Mouse (Mus musculus) left cerebral cortex, postnatal 36 days (tissue): ENCODE measurements around the gene Tmem131. TPM values are rescaled to one million over a fixed set of nuclear protein-coding genes. Genes with fewer than 3 reads are reported as not detected.
"Not testable (repeated sequence)": the region's sequence is repeated elsewhere in the genome, so short reads cannot be mapped to it uniquely, and the experiment has no call there.

Experiments used
- DNase-seq, 2 experiments: peaks; one replicate each; pipeline ENCODE4 v3.0.0; 2021 to 2022; ENCODE audit warnings: low spot score in 2 of 2, mixed read lengths in 1 of 2
- intact Hi-C: fragments of 180-260 bp; cut with DNase I; formaldehyde crosslinking; loops from one replicate; pipeline ENCODE4 v1.15.1; 2025
- total RNA-seq, 2 experiments: library from RNA; stranded (reverse); gene quantifications; 2 replicates each; pipeline ENCODE4 v1.2.3; 2021

Gene Tmem131
- total RNA-seq, 2 experiments from 2014 or later: 49.7 to 65.2 TPM

GRCm38 (mm10) chr1:36852085-36852484 lies 91.4 kb downstream of the Tmem131 start:
- intact Hi-C loops: no loop called here
- no peak for DNase-seq

- intact Hi-C loops: no loop called here
- no peak for DNase-seq
These were observed 92.1 kb downstream of the Tmem131 start for GRCm38 (mm10) chr1:36851392-36851791.

- no peak for DNase-seq
- intact Hi-C loops: no loop called here
These were observed 95.4 kb downstream of the Tmem131 start for GRCm38 (mm10) chr1:36848036-36848435.

GRCm38 (mm10) chr1:36847276-36847675 lies 96.2 kb downstream of the Tmem131 start:
- intact Hi-C loops: no loop called here
- no peak for DNase-seq

- no peak for DNase-seq
- intact Hi-C loops: no loop called here
These were observed 98.4 kb downstream of the Tmem131 start for GRCm38 (mm10) chr1:36845031-36845430.

- intact Hi-C loops: no loop called here
These were observed 101.7 kb downstream of the Tmem131 start for GRCm38 (mm10) chr1:36841806-36842205.

GRCm38 (mm10) chr1:36840959-36841358 lies 102.5 kb downstream of the Tmem131 start:
- no peak for DNase-seq
- intact Hi-C loops: no loop called here

More at GRCm38 (mm10) chr1:36841806-36842205, 101.7 kb downstream of the Tmem131 start:
- no peak for DNase-seq

GRCm38 (mm10) chr1:36839858-36840257 lies 103.6 kb downstream of the Tmem131 start:
- no peak for DNase-seq
- intact Hi-C loops: no loop called here

- intact Hi-C loops: no loop called here
- no peak for DNase-seq
These were observed 107.1 kb downstream of the Tmem131 start for GRCm38 (mm10) chr1:36836274-36836954.

- intact Hi-C loops: no loop called here
- no peak for DNase-seq
These were observed 107.9 kb downstream of the Tmem131 start for GRCm38 (mm10) chr1:36835593-36835992.

GRCm38 (mm10) chr1:36834090-36834489 lies 109.4 kb downstream of the Tmem131 start:
- intact Hi-C loops: no loop called here
- no peak for DNase-seq

- intact Hi-C loops: no loop called here
- no peak for DNase-seq
These were observed 112.3 kb downstream of the Tmem131 start for GRCm38 (mm10) chr1:36830913-36831866.

GRCm38 (mm10) chr1:36824356-36824755 lies 119.1 kb downstream of the Tmem131 start:
- no peak for DNase-seq
- intact Hi-C loops: loop anchor here (10.0 kb wide), 1 partner anchor 110 kb away; no protein-coding TSS in a partner anchor

- intact Hi-C loops: loop anchor here (10.0 kb wide), 1 partner anchor 113 kb away; no protein-coding TSS in a partner anchor
These were observed 121.5 kb downstream of the Tmem131 start for GRCm38 (mm10) chr1:36821918-36822317.

GRCm38 (mm10) chr1:36815166-36815565 lies 128.3 kb downstream of the Tmem131 start:
- intact Hi-C loops: no loop called here
- no peak for DNase-seq

More at GRCm38 (mm10) chr1:36821918-36822317, 121.5 kb downstream of the Tmem131 start:
- DNase-seq: not testable (repeated sequence)

GRCm38 (mm10) chr1:36814271-36814903 lies 129.1 kb downstream of the Tmem131 start:
- no peak for DNase-seq
- intact Hi-C loops: no loop called here

GRCm38 (mm10) chr1:36813415-36813814 lies 130.1 kb downstream of the Tmem131 start:
- intact Hi-C loops: no loop called here
- peak; percentile 58 to 59 for DNase-seq

GRCm38 (mm10) chr1:36811806-36812205 lies 131.7 kb downstream of the Tmem131 start:
- no peak for DNase-seq
- intact Hi-C loops: no loop called here

GRCm38 (mm10) chr1:36807782-36808565 lies 135.5 kb downstream of the Tmem131 start:
- intact Hi-C loops: loop anchor here (5.0 kb wide), 1 partner anchor 309 kb away; no protein-coding TSS in a partner anchor
- no peak for DNase-seq
